Mouse (Mus musculus): ENCODE results near the gene Ska3.
"Not testable (repeated sequence)": the region's sequence is repeated elsewhere in the genome, so short reads cannot be mapped to it uniquely, and the experiment has no call there.

Ska3 gene

GRCm38 (mm10) chr14:57825788-57826751 is at the start of gene Ska3, which contains the start of gene Mrpl57:
Gene Ska3 (minus strand): TSS chr14:57826185.
Gene Mrpl57 (plus strand): TSS chr14:57826234.
- peak; percentile 90 for DNase-seq

- DNase-seq, result no peak
Observed at GRCm38 (mm10) chr14:57866676-57867276, 40.8 kb upstream of the Ska3 start.

- DNase-seq, result no peak
Observed at GRCm38 (mm10) chr14:57865256-57865655, 39.3 kb upstream of the Ska3 start.

- no peak for DNase-seq
Observed at GRCm38 (mm10) chr14:57863129-57863528, 37.1 kb upstream of the Ska3 start.

- DNase-seq, result no peak
Observed at GRCm38 (mm10) chr14:57861987-57862412, 36.0 kb upstream of the Ska3 start.

- DNase-seq, result no peak
Observed at GRCm38 (mm10) chr14:57859520-57859919, 33.5 kb upstream of the Ska3 start.

GRCm38 (mm10) chr14:57858601-57859000 is 32.6 kb upstream of the Ska3 start:
- DNase-seq, result no peak

- DNase-seq, result not testable (repeated sequence)
Observed at GRCm38 (mm10) chr14:57856037-57856436, 30.1 kb upstream of the Ska3 start.

- DNase-seq, result no peak
Observed at GRCm38 (mm10) chr14:57852961-57853360, 27.0 kb upstream of the Ska3 start.

- DNase-seq, result no peak
Observed at GRCm38 (mm10) chr14:57850330-57850729, 24.3 kb upstream of the Ska3 start.

- no peak for DNase-seq
Observed at GRCm38 (mm10) chr14:57848646-57849045, 22.7 kb upstream of the Ska3 start.

GRCm38 (mm10) chr14:57848061-57848460 is 22.1 kb upstream of the Ska3 start:
- not testable (repeated sequence) for DNase-seq

GRCm38 (mm10) chr14:57844535-57844934 is 18.6 kb upstream of the Ska3 start:
- no peak for DNase-seq

GRCm38 (mm10) chr14:57835157-57835556 is 9.2 kb upstream of the Ska3 start:
- no peak for DNase-seq

- DNase-seq, result no peak
Observed at GRCm38 (mm10) chr14:57833526-57833925, 7.5 kb upstream of the Ska3 start.

GRCm38 (mm10) chr14:57827284-57827683 is 1.3 kb upstream of the Ska3 start:
- no peak for DNase-seq

GRCm38 (mm10) chr14:57820839-57821238 is 5.1 kb downstream of the Ska3 start:
- no peak for DNase-seq

- no peak for DNase-seq
Observed at GRCm38 (mm10) chr14:57811844-57812243, 14.1 kb downstream of the Ska3 start.

GRCm38 (mm10) chr14:57810886-57811285 is 15.1 kb downstream of the Ska3 start:
- no peak for DNase-seq

GRCm38 (mm10) chr14:57808558-57808957 is 17.4 kb downstream of the Ska3 start:
- no peak for DNase-seq

- DNase-seq, result no peak
Observed at GRCm38 (mm10) chr14:57803731-57804130, 22.3 kb downstream of the Ska3 start.

GRCm38 (mm10) chr14:57797991-57798931 is 27.7 kb downstream of the Ska3 start, which contains the start of gene Sap18:
Gene Sap18 (plus strand): TSS chr14:57798180.
- peak; percentile 95 for DNase-seq

GRCm38 (mm10) chr14:57797551-57797950 is 28.4 kb downstream of the Ska3 start:
- no peak for DNase-seq
